Mouse (Mus musculus): ENCODE results near the gene Metrnl.

DNA sequence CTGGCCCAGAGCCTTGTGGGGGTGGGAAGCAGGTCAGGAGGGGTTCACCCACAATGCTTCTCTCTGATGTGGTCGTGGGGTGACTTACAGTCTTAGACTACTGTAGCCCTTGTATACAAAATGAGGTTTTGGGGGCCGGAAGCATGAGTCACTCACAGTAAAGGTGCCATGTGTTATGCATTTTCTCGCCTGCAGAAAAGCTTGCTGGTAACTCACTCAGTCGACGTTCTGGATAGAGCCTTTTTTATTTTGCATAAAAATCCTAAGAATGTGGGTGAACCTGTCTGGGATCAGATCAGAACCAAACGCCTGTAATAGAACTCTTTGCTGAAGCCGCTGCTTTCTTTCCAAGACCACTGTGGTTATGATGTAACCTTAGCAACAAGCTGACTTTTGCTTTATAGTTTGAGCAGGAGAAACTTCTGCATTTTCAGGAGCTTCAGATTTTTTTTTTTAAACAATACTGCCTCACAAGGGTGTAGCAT lies 5.2 kb downstream of the Metrnl start:
- TF ChIP-seq CTCF (IDR thresholded peaks at IDR 0.05; ENCODE audit: low read depth) (no peak), EP300 (optimal IDR thresholded peaks at IDR 0.05) (no peak)

Measured in stomach, postnatal 0 days (tissue).